Mouse (Mus musculus) lung, postnatal 0 days (tissue): ENCODE results near the gene Pdzd7.

Experiments used
- CTCF ChIP-seq: IDR thresholded peaks from 2 replicates; pipeline ENCODE4 v1.5.1; 2016; ENCODE audit warnings: antibody characterized with exemption, mild to moderate bottlenecking
- EP300 ChIP-seq: IDR thresholded peaks from 2 replicates; pipeline ENCODE4 v1.6.1; 2016; ENCODE audit warnings: antibody characterized with exemption, mild to moderate bottlenecking, control low read depth

DNA sequence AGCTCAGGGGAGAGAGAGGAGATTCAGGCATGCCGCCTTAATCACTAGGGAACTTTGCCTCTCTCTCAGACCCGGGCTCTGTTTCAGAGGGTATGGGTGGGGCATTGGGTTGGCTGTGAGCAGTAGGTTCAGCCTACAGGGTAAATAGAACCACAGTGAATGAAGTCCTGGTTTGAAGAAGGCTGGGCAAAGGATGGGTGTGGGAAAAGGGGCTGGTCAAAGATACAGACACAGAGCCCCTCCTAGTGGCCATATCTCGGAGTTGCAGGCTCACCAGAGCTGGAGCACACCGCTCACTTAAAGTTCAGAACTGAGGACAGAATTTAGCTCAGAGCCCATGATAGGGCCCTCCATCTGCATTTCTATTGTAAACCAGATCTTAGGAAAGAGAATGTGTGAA lies 13.7 kb downstream of the Pdzd7 start:
- peak; percentile 89 for TF ChIP-seq CTCF
- no peak for TF ChIP-seq EP300
